Mouse (Mus musculus): ENCODE results near the gene Olfr94. TPM values are rescaled to one million over a fixed set of nuclear protein-coding genes. Genes with fewer than 3 reads are reported as not detected.

Gene Olfr94
- polyA plus RNA-seq, 1 experiment from 2014 or later = 0.10 TPM

DNA sequence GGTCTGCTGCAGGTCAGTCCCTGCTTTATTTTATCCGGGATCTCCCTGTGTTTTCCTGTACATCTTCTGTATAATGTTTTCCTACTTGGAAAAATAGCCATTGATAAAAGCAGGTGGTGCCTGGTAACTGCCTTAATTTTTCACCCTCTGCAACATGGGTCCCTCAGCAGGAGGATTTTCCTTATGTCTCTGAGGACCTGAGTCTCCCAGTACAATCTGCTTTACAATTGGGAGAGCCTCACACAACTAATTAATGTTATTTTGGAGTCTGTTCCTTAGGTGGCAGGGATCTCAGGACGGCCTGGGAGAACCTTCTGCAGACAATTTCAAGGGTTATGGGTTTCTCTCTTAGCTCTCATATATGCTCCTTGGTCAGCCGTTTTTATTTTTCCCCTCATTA is 12.2 kb upstream of the Olfr94 start, which contains the start of gene Olfr95:
Gene Olfr95 (minus strand): TSS at position 101 of the 400 bp plus-strand sequence.
- H3K4me1 ChIP-seq (ENCODE audit: control insufficient read depth, insufficient read depth, low read length) = no peaks in the 10 kb centered on the region
- WGBS = 64% methylated on average over 3 of the region's 3 CpGs
- no peak within 1 kb of the TSS for H3K4me3 ChIP-seq (ENCODE audit: low read depth, low read length)
- H3K27ac ChIP-seq (replicated peaks; ENCODE audit: low read depth, low read length) = no peak within 1 kb of the TSS
- H3K9ac ChIP-seq (ENCODE audit: low read depth, low read length) = no peak within 1 kb of the TSS
- peaks cover 6% of the 10 kb centered on the region; the same call in 1 of the 2 replicates for H3K9me3 ChIP-seq (ENCODE audit: control insufficient read depth, low read length)
- H3K27me3 ChIP-seq (replicated peaks; ENCODE audit: control insufficient read depth, insufficient read depth, low read length) = peaks cover 24% of the 10 kb centered on the region
- no peak for ATAC-seq (ENCODE audit: low read depth)
- DNase-seq (ENCODE audit: low spot score) = no peak
- H3K4me2 ChIP-seq (ENCODE audit: low read depth, low read length) = no peak within 1 kb of the TSS
- H3K36me3 ChIP-seq (ENCODE audit: control insufficient read depth, insufficient read depth, low read length) = no peaks in the 10 kb centered on the region

DNA sequence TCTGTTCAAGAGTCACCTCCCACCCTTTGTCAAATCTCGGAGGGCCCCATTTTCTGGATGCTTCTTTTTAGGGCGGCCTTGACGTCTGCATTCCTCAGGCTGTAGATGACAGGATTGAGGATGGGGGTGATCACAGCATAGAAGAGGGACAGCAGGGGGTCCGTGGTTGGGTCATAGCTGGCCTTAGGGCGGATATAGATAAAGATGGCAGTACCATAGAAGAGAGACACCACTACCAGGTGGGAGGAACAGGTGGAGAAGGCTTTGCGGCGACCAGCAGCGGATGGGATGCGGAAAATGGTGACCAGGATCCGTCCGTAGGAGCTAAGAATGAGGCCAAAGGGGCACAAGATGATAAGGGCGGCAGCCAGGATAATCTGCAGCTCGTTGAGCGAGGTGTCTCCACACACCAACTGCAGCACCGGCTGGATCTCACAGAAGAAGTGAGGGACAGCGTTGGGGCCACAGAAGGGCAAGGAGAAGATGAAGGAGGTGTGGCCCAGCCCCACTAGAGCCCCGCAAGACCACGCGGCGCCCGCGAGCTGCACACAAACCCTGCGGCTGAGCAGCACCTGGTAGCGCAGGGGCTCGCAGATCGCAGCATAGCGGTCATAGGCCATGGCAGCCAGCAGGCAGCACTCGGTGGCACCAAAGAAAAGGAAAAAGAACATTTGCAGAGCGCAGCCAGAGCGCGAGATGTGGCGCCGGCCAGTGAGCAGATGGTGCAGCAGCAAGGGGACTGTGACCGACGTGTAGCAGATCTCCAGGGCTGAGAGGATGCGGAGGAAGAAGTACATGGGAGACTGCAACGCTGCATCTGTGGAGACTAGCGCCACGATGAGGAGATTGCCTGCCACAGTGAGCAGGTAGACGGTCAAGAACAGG is 10.3 kb upstream of the Olfr94 start:
- Histone ChIP-seq H3K27me3 (replicated peaks; ENCODE audit: control insufficient read depth, insufficient read depth, low read length) (peaks cover 24% of the 10 kb centered on the region), H3K9ac (ENCODE audit: low read depth, low read length) (no peak overlapping the region), H3K4me3 (ENCODE audit: low read depth, low read length) (peak overlapping the region; percentile 16), H3K36me3 (ENCODE audit: control insufficient read depth, insufficient read depth, low read length) (no peaks in the 10 kb centered on the region), H3K4me1 (ENCODE audit: control insufficient read depth, insufficient read depth, low read length) (no peaks in the 10 kb centered on the region), H3K4me2 (ENCODE audit: low read depth, low read length) (peak overlapping the region; percentile 39), H3K27ac (replicated peaks; ENCODE audit: low read depth, low read length) (no peak overlapping the region), H3K9me3 (ENCODE audit: control insufficient read depth, low read length) (no peaks in the 10 kb centered on the region)
- no peak for ATAC-seq (ENCODE audit: low read depth)
- DNase-seq (ENCODE audit: low spot score) = no peak
- 20% methylated on average over 40 of the region's 40 CpGs for WGBS

DNA sequence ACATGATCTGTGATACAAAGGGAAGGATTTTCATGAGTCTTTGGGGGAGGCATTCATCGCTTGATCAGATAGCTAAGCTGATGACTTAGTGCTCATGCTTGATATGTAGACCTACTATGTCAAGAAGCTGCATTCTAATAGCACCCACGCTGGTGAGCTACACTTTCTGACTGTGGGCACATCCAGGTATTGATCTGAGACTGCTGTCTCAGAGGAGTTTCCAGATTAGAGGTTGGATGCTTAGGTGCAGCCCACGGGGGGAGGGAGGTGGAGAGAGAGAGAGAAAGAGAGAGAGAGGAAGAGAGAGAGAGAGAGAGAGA is 3.1 kb upstream of the Olfr94 start:
- WGBS = 31% methylated on average over 3 of the region's 3 CpGs

DNA sequence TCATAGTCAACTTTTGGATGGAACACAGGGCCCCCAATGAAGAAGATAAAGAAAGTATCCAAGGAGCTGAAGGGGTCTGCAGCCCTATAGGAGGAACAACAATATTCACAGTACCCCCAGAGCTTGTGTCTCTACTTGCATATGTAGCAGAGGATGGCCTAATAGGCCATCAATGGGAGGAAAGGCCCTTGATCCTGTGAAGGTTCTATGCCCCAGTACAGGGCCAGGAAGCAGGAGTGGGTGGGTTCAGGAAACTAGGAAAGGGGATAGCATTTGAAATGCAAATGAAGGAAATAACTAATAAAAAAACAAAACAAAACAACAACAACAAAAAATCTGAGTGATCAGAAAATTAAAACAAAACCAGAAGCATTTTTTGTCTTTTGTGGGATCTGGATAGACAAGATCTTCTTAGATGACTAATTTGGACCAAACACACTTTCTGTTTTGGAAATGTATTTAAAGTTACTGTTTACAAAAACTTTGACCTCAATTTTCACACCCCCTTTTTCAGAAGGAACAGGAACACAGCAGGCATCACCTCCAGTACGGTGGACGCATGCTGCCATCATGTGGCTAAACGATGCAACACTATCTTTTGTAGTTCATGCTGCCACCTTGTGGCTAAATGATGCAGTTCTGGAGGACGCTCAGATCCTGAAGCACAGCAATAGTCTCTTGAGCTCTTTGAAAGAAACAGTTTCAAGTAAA is 2.6 kb upstream of the Olfr94 start:
- ATAC-seq (ENCODE audit: low read depth) = no peak
- H3K4me2 ChIP-seq (ENCODE audit: low read depth, low read length) = no peak overlapping the region
- WGBS = under 1% methylated on average over 4 of the region's 4 CpGs
- no peaks in the 10 kb centered on the region for H3K9me3 ChIP-seq (ENCODE audit: control insufficient read depth, low read length)
- DNase-seq (ENCODE audit: low spot score) = peak; percentile 88
- no peak overlapping the region for H3K4me3 ChIP-seq (ENCODE audit: low read depth, low read length)
- H3K9ac ChIP-seq (ENCODE audit: low read depth, low read length) = no peak overlapping the region
- no peaks in the 10 kb centered on the region for H3K4me1 ChIP-seq (ENCODE audit: control insufficient read depth, insufficient read depth, low read length)
- no peak overlapping the region for H3K27ac ChIP-seq (replicated peaks; ENCODE audit: low read depth, low read length)
- no peaks in the 10 kb centered on the region for H3K27me3 ChIP-seq (replicated peaks; ENCODE audit: control insufficient read depth, insufficient read depth, low read length)
- no peaks in the 10 kb centered on the region for H3K36me3 ChIP-seq (ENCODE audit: control insufficient read depth, insufficient read depth, low read length)

More for the DNA sequence above, 3.1 kb upstream of the Olfr94 start:
- no peak overlapping the region for H3K4me2 ChIP-seq (ENCODE audit: low read depth, low read length)
- H3K4me1 ChIP-seq (ENCODE audit: control insufficient read depth, insufficient read depth, low read length) = no peaks in the 10 kb centered on the region
- no peak overlapping the region for H3K27ac ChIP-seq (replicated peaks; ENCODE audit: low read depth, low read length)
- H3K4me3 ChIP-seq (ENCODE audit: low read depth, low read length) = no peak overlapping the region
- DNase-seq (ENCODE audit: low spot score) (no peak), ATAC-seq (ENCODE audit: low read depth) (no peak)
- H3K27me3 ChIP-seq (replicated peaks; ENCODE audit: control insufficient read depth, insufficient read depth, low read length) = no peaks in the 10 kb centered on the region
- H3K9me3 ChIP-seq (ENCODE audit: control insufficient read depth, low read length) = no peaks in the 10 kb centered on the region
- no peaks in the 10 kb centered on the region for H3K36me3 ChIP-seq (ENCODE audit: control insufficient read depth, insufficient read depth, low read length)
- no peak overlapping the region for H3K9ac ChIP-seq (ENCODE audit: low read depth, low read length)

DNA sequence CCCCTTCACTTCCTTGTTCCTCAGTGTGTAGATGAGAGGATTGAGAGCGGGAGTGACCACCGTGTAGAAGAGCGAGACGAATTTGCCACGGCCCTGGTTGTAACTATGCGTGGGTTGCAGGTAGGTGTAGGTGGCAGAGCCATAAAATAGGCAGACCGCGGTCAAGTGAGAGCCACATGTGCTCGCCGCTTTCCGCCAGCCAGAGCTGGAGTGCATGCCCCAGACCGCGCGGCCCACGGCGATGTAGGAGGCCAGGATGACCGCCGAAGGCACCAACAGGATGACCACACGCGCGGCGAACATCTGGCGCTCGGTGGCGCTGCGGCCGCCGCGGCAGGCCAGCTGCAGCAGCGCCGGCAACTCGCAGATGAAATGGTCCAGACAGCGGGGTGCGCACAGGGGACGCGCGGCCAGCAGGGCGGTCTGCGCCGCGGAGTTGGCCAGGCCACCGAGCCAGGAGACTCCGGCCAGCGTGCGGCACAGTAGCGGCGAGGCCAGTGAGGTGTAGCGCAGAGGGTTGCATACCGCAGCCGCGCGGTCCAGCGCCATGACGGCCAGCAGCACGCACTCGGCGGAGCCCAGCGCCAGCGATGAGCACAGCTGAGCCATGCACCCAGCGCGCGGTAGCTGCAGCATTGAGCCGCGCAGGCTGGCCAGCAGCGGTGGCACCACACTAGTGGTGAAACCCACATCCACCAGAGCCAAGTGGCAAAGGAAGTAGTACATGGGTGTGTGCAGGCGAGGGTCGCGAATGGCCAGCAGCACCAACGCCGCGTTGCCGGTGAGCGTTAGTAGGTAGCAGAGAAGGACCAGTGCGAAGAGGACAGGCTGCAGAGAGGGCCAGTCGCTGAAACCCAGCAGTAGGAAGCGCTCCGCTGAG is 3.7 kb downstream of the Olfr94 start:
- H3K9ac ChIP-seq (ENCODE audit: low read depth, low read length) = peak overlapping the region; percentile 42
- peak overlapping the region; percentile 54 for H3K4me3 ChIP-seq (ENCODE audit: low read depth, low read length)
- no peaks in the 10 kb centered on the region for H3K9me3 ChIP-seq (ENCODE audit: control insufficient read depth, low read length)
- WGBS = 2% methylated on average over 49 of the region's 77 CpGs
- H3K27ac ChIP-seq (replicated peaks; ENCODE audit: low read depth, low read length) = no peak overlapping the region
- peak; percentile 12 for DNase-seq (ENCODE audit: low spot score)
- peak overlapping the region; percentile 93 for H3K4me2 ChIP-seq (ENCODE audit: low read depth, low read length)
- no peaks in the 10 kb centered on the region for H3K36me3 ChIP-seq (ENCODE audit: control insufficient read depth, insufficient read depth, low read length)
- H3K4me1 ChIP-seq (ENCODE audit: control insufficient read depth, insufficient read depth, low read length) = no peaks in the 10 kb centered on the region
- peaks cover 30% of the 10 kb centered on the region for H3K27me3 ChIP-seq (replicated peaks; ENCODE audit: control insufficient read depth, insufficient read depth, low read length)
- peak; percentile 80 for ATAC-seq (ENCODE audit: low read depth)

DNA sequence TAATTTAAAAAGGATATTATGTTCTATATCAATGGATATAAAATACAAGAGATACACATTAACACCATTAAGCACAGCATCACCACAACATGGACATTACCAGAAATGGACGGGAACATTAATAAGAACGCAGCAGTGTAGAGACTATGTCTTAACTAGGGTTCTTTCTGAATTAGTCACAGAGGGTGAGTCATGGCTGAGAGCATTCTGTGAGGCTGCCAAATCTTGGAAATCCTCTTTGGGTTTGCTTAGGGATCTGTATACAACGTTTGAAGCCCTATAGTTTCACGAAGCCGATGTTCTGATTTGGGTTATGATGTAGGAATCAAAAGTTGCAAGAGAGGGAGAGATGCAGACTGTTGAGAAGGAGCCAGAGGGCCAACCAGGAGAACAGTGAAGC is 6.0 kb downstream of the Olfr94 start:
- DNase-seq (ENCODE audit: low spot score) (no peak), ATAC-seq (ENCODE audit: low read depth) (no peak)
- Histone ChIP-seq H3K4me1 (ENCODE audit: control insufficient read depth, insufficient read depth, low read length) (no peaks in the 10 kb centered on the region), H3K4me3 (ENCODE audit: low read depth, low read length) (no peak overlapping the region), H3K4me2 (ENCODE audit: low read depth, low read length) (no peak overlapping the region), H3K36me3 (ENCODE audit: control insufficient read depth, insufficient read depth, low read length) (no peaks in the 10 kb centered on the region), H3K27ac (replicated peaks; ENCODE audit: low read depth, low read length) (no peak overlapping the region), H3K9ac (ENCODE audit: low read depth, low read length) (no peak overlapping the region), H3K27me3 (replicated peaks; ENCODE audit: control insufficient read depth, insufficient read depth, low read length) (peaks cover 30% of the 10 kb centered on the region), H3K9me3 (ENCODE audit: control insufficient read depth, low read length) (no peaks in the 10 kb centered on the region)
- 83% methylated on average over 5 of the region's 5 CpGs for WGBS

DNA sequence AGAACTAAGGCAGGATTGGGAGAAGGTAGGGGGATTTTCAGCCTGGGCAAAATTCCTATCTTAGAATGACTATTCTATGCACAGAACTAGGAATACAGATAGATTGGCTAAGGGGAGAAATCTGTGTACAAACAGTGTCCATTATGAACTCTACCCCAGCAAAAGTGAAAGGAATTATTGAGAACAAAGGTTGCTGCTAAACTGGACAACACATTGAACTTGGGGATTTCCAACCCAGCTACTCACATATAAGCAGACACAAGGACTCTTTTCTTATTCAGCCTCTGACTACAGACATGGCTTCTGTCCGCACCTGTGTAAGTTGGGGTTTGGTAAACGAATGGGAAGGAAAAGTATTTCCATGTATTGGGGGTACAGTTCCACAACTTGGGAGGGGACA is 7.1 kb downstream of the Olfr94 start, which contains the start of gene Ubd:
Gene Ubd (plus strand): TSS at position 237 of the 400 bp plus-strand sequence.
- no peak within 1 kb of the TSS for H3K4me2 ChIP-seq (ENCODE audit: low read depth, low read length)
- H3K9ac ChIP-seq (ENCODE audit: low read depth, low read length) = no peak within 1 kb of the TSS
- no peaks in the 10 kb centered on the region for H3K4me1 ChIP-seq (ENCODE audit: control insufficient read depth, insufficient read depth, low read length)
- no peak within 1 kb of the TSS for H3K27ac ChIP-seq (replicated peaks; ENCODE audit: low read depth, low read length)
- ATAC-seq (ENCODE audit: low read depth) (no peak), DNase-seq (ENCODE audit: low spot score) (no peak)
- 86% methylated on average over 2 of the region's 2 CpGs for WGBS
- no peaks in the 10 kb centered on the region for H3K36me3 ChIP-seq (ENCODE audit: control insufficient read depth, insufficient read depth, low read length)
- H3K27me3 ChIP-seq (replicated peaks; ENCODE audit: control insufficient read depth, insufficient read depth, low read length) = peaks cover 30% of the 10 kb centered on the region
- H3K4me3 ChIP-seq (ENCODE audit: low read depth, low read length) = no peak within 1 kb of the TSS
- no peaks in the 10 kb centered on the region for H3K9me3 ChIP-seq (ENCODE audit: control insufficient read depth, low read length)

DNA sequence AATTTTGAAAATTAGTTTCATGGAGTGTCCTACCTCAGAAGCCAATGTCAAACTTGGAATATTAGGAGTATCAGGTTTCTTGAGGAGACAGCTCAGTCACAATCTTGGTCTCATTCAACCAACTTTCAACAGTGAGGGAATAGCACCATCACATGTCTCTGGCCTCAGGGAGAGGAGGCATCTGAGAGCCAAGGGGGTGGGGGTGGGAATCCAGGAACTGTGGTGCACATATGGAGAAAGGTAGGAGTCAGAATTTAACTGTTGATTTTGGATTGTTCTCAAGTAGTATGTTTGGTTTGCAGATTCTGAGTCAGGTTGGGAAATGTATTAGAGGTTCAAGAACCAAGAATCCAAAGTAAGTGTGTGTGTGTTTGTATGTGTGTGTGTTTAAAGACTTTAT is 7.8 kb downstream of the Olfr94 start:
- H3K4me2 ChIP-seq (ENCODE audit: low read depth, low read length) = no peak overlapping the region
- no peaks in the 10 kb centered on the region for H3K4me1 ChIP-seq (ENCODE audit: control insufficient read depth, insufficient read depth, low read length)
- H3K4me3 ChIP-seq (ENCODE audit: low read depth, low read length) = no peak overlapping the region
- H3K9me3 ChIP-seq (ENCODE audit: control insufficient read depth, low read length) = no peaks in the 10 kb centered on the region
- peaks cover 29% of the 10 kb centered on the region for H3K27me3 ChIP-seq (replicated peaks; ENCODE audit: control insufficient read depth, insufficient read depth, low read length)
- no peak overlapping the region for H3K9ac ChIP-seq (ENCODE audit: low read depth, low read length)
- DNase-seq (ENCODE audit: low spot score) = no peak
- no peak for ATAC-seq (ENCODE audit: low read depth)
- H3K27ac ChIP-seq (replicated peaks; ENCODE audit: low read depth, low read length) = no peak overlapping the region
- H3K36me3 ChIP-seq (ENCODE audit: control insufficient read depth, insufficient read depth, low read length) = no peaks in the 10 kb centered on the region

Data from embryonic facial prominence, embryonic 14.5 days (tissue).